Mouse (Mus musculus) midbrain, embryonic 15.5 days (tissue): ENCODE data around the gene Tia1. TPM values are rescaled to one million over a fixed set of nuclear protein-coding genes. Genes with fewer than 3 reads are reported as not detected.

Experiments used
- ATAC-seq: fragments of 200-750 bp; cut with Nextera tagmentation; replicated peaks from 2 replicates; pipeline ENCODE4 v1.8.0; 2017; ENCODE audit warnings: moderate TSS enrichment
- H3K27ac ChIP-seq: fragments of 300-500 bp; sonication (generic); 2 replicates; pipeline ENCODE4 v1.5.1; 2015; ENCODE audit warnings: mild to moderate bottlenecking, inconsistent platforms
- H3K27me3 ChIP-seq: fragments of 300-500 bp; sonication (generic); replicated peaks from 2 replicates; pipeline ENCODE4 v1.6.1; 2015; ENCODE audit warnings: inconsistent platforms
- H3K36me3 ChIP-seq: fragments of 300-500 bp; sonication (generic); replicated peaks from 2 replicates; pipeline ENCODE4 v1.6.1; 2015; ENCODE audit warnings: inconsistent platforms
- H3K4me1 ChIP-seq: fragments of 300-500 bp; sonication (generic); 2 replicates; pipeline ENCODE4 v1.6.1; 2015; ENCODE audit warnings: inconsistent platforms
- H3K4me2 ChIP-seq: fragments of 300-500 bp; sonication (generic); 2 replicates; pipeline ENCODE4 v1.6.1; 2015; ENCODE audit warnings: inconsistent platforms, mild to moderate bottlenecking, moderate library complexity
- H3K4me3 ChIP-seq: fragments of 300-500 bp; sonication (generic); 2 replicates; pipeline ENCODE4 v1.5.1; 2015; ENCODE audit warnings: mild to moderate bottlenecking, inconsistent platforms
- H3K9ac ChIP-seq: fragments of 300-500 bp; sonication (generic); 2 replicates; pipeline ENCODE4 v1.6.1; 2015; ENCODE audit warnings: mild to moderate bottlenecking, inconsistent platforms
- H3K9me3 ChIP-seq: fragments of 300-500 bp; sonication (generic); 2 replicates; pipeline ENCODE4 v1.6.1; 2016; ENCODE audit warnings: inconsistent platforms
- WGBS: fragments of 180-500 bp; shearing (Covaris S2); methylation state at CpG from one replicate; pipeline ENCODE4 v1.1.7; 2015; ENCODE audit warnings: mixed read lengths; 5-methylcytosine and 5-hydroxymethylcytosine counted together
- polyA plus RNA-seq: library from polyadenylated mRNA; unstranded; fragments of >200 nt; fragmentation: Nextera tagmentation; extraction: Ambion mirVana; gene quantifications from 2 replicates; pipeline ENCODE4 v1.2.1, GENCODE M21; 2015

Tia1 gene
- polyA plus RNA-seq, 1 experiment from 2014 or later, result 360 TPM

- no peaks in the 10 kb centered on the region for H3K27me3 ChIP-seq
- 95% methylated on average over 1 of the region's 1 CpGs for WGBS
- peaks cover 31% of the 10 kb centered on the region for H3K36me3 ChIP-seq
- no peaks in the 10 kb centered on the region for H3K9me3 ChIP-seq
- H3K4me1 ChIP-seq, result peaks cover 15% of the 10 kb centered on the region
- ATAC-seq, result no peak
- peak overlapping the region; percentile 80; the same call in 1 of the 2 replicates for H3K9ac ChIP-seq
- peak overlapping the region; percentile 70 for H3K4me2 ChIP-seq
- peak overlapping the region; percentile 95; the same call in 1 of the 2 replicates for H3K27ac ChIP-seq
- peak overlapping the region; percentile 93 for H3K4me3 ChIP-seq
Measured at GRCm38 (mm10) chr6:86439531-86439930, 35.5 kb downstream of the Tia1 start.

GRCm38 (mm10) chr6:86441571-86441970 is 37.6 kb downstream of the Tia1 start:
- no peaks in the 10 kb centered on the region for H3K9me3 ChIP-seq
- WGBS, result 95% methylated on average over 10 of the region's 10 CpGs
- H3K4me3 ChIP-seq, result no peak overlapping the region
- ATAC-seq, result no peak
- H3K36me3 ChIP-seq, result peaks cover 26% of the 10 kb centered on the region
- H3K4me2 ChIP-seq, result no peak overlapping the region
- H3K9ac ChIP-seq, result no peak overlapping the region
- no peaks in the 10 kb centered on the region for H3K27me3 ChIP-seq
- H3K27ac ChIP-seq, result no peak overlapping the region
- peaks cover 15% of the 10 kb centered on the region for H3K4me1 ChIP-seq

DNA sequence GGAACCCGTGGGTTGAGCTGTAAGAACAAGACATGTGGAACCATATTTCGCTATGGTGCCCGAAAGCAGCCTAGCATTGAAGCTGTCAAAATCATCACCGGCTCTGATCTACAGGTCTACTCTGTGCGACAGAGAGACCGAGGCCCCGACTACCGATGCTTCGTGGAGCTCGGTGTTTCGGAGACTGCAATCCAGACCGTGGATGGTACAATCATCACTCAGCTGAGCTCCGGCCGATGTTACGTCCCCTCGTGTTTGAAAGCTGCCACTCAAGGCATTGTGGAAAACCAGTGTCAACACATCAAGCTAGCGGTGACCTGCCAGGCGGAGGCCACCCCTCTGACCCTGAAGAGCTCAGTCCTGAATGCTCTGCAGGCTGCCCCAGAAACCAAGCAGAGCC is 41.5 kb downstream of the Tia1 start:
- Histone ChIP-seq H3K4me2 (no peak overlapping the region), H3K9me3 (no peaks in the 10 kb centered on the region), H3K36me3 (peaks cover 35% of the 10 kb centered on the region), H3K27me3 (no peaks in the 10 kb centered on the region), H3K9ac (no peak overlapping the region), H3K4me1 (no peaks in the 10 kb centered on the region), H3K27ac (no peak overlapping the region), H3K4me3 (no peak overlapping the region)
- 92% methylated on average over 18 of the region's 18 CpGs for WGBS
- no peak for ATAC-seq

DNA sequence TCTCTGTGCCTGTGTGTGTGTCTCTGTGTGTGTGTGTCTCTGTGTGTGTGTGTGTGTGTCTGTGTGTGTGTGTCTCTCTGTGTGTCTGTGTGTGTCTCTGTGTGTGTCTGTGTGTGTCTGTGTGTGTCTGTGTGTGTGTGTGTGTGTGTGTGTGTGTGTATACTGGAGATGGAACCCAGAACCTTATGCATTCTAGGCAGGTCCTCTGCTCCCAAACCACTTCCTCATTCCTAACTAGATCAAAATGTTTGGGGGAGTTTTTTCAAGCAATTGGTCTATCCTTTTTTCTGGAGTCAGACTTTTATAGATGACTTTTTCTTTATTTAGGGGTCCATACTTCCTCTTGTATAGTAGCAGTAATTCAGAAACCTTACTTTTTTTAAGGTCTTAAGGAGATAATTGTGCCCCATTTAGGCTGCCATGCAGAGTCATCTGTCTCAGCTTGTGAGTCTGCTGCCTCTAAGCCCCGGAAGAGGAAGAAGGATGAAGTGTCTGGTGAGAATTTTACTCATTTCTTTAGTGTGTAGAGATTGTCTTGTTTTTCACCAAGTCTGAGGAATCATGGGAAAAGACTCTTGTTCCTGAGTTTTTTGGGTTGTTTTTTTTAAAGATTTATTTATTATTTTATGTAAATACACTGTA is 43.0 kb downstream of the Tia1 start:
- no peak for ATAC-seq
- no peak overlapping the region for H3K4me2 ChIP-seq
- H3K27ac ChIP-seq, result no peak overlapping the region
- H3K4me1 ChIP-seq, result no peaks in the 10 kb centered on the region
- no peak overlapping the region for H3K4me3 ChIP-seq
- no peaks in the 10 kb centered on the region for H3K27me3 ChIP-seq
- H3K9me3 ChIP-seq, result no peaks in the 10 kb centered on the region
- 79% methylated on average over 1 of the region's 1 CpGs for WGBS
- peaks cover 41% of the 10 kb centered on the region for H3K36me3 ChIP-seq
- no peak overlapping the region for H3K9ac ChIP-seq

GRCm38 (mm10) chr6:86456727-86457126 is 52.7 kb downstream of the Tia1 start:
- Histone ChIP-seq H3K9ac (no peak overlapping the region), H3K27me3 (no peaks in the 10 kb centered on the region), H3K4me1 (no peaks in the 10 kb centered on the region), H3K27ac (no peak overlapping the region), H3K36me3 (peaks cover 59% of the 10 kb centered on the region), H3K4me2 (no peak overlapping the region), H3K9me3 (no peaks in the 10 kb centered on the region), H3K4me3 (no peak overlapping the region)
- WGBS, result 93% methylated on average over 3 of the region's 3 CpGs
- ATAC-seq, result no peak

- WGBS, result 98% methylated on average over 3 of the region's 3 CpGs
- Histone ChIP-seq H3K4me1 (no peaks in the 10 kb centered on the region), H3K36me3 (peaks cover 39% of the 10 kb centered on the region), H3K4me2 (no peak overlapping the region), H3K27me3 (no peaks in the 10 kb centered on the region), H3K4me3 (no peak overlapping the region), H3K9me3 (no peaks in the 10 kb centered on the region), H3K9ac (no peak overlapping the region), H3K27ac (no peak overlapping the region)
- no peak for ATAC-seq
Measured at GRCm38 (mm10) chr6:86463079-86463478, 59.1 kb downstream of the Tia1 start.

GRCm38 (mm10) chr6:86471317-86471716 is 67.3 kb downstream of the Tia1 start:
- H3K36me3 ChIP-seq, result peaks cover 7% of the 10 kb centered on the region; the same call in 1 of the 2 replicates
- peak overlapping the region; percentile 67 for H3K4me2 ChIP-seq
- H3K4me3 ChIP-seq, result peak overlapping the region; percentile 40; the same call in 1 of the 2 replicates
- no peak overlapping the region; the same call in 1 of the 2 replicates for H3K9ac ChIP-seq
- peaks cover 18% of the 10 kb centered on the region for H3K4me1 ChIP-seq
- ATAC-seq, result peak; percentile 8; the same call in 1 of the 2 replicates
- peak overlapping the region; percentile 96 for H3K27ac ChIP-seq
- 89% methylated on average over 3 of the region's 3 CpGs for WGBS
- H3K9me3 ChIP-seq, result no peaks in the 10 kb centered on the region
- no peaks in the 10 kb centered on the region for H3K27me3 ChIP-seq

DNA sequence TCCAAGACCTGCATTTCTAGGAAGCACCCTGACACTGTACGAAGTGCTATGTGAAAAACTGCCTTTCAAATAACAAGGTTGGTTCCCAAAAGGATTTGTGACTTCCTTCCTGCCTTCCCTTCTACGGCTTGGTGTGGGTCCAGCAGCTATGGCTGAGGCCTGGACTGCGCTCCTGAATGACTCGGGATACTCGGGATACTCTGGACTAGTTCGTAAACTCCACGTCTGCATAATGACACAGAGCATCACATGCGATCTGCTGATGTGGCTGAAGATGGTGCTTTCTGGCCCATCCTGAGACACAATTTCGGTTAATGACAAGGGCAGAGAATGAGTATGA is 67.7 kb downstream of the Tia1 start:
- Histone ChIP-seq H3K4me1 (peaks cover 18% of the 10 kb centered on the region), H3K27me3 (no peaks in the 10 kb centered on the region), H3K9ac (peak overlapping the region; percentile 47), H3K4me3 (peak overlapping the region; percentile 40), H3K4me2 (peak overlapping the region; percentile 67), H3K36me3 (peaks cover 7% of the 10 kb centered on the region; the same call in 1 of the 2 replicates), H3K9me3 (no peaks in the 10 kb centered on the region), H3K27ac (peak overlapping the region; percentile 96)
- WGBS, result 25% methylated on average over 9 of the region's 9 CpGs
- ATAC-seq, result peak; percentile 61

- H3K36me3 ChIP-seq, result peaks cover 7% of the 10 kb centered on the region; the same call in 1 of the 2 replicates
- no peaks in the 10 kb centered on the region for H3K27me3 ChIP-seq
- peak overlapping the region; percentile 40 for H3K4me3 ChIP-seq
- H3K4me1 ChIP-seq, result peaks cover 18% of the 10 kb centered on the region
- peak overlapping the region; percentile 67 for H3K4me2 ChIP-seq
- H3K9ac ChIP-seq, result peak overlapping the region; percentile 54
- H3K27ac ChIP-seq, result peak overlapping the region; percentile 96
- no peaks in the 10 kb centered on the region for H3K9me3 ChIP-seq
- ATAC-seq, result peak; percentile 96
- 1% methylated on average over 46 of the region's 56 CpGs for WGBS
Measured at GRCm38 (mm10) chr6:86472100-86472955, 68.3 kb downstream of the Tia1 start.

DNA sequence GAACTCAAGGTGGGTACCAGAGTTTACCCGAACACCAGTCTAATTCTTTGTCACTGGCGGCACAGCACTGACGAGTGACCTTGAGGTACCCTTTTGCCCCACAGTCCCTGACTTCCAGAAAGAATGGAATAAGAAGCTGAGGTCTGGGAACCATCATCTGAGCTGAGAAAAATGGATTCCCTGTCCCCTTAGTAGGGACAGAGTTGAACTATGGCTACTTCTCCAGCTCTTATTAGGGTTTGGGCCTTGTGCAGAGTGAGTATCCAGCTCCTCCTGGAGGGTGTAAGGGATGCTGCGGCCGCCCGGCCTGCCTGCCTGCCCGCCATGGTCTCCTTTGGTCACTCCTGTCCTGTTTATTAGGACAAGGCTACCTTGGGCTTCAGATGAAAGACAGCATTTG is 69.1 kb downstream of the Tia1 start:
- H3K4me2 ChIP-seq, result peak overlapping the region; percentile 67
- no peaks in the 10 kb centered on the region for H3K27me3 ChIP-seq
- H3K4me3 ChIP-seq, result peak overlapping the region; percentile 40
- H3K4me1 ChIP-seq, result peaks cover 18% of the 10 kb centered on the region
- H3K27ac ChIP-seq, result peak overlapping the region; percentile 96
- H3K9me3 ChIP-seq, result no peaks in the 10 kb centered on the region
- 64% methylated on average over 7 of the region's 7 CpGs for WGBS
- peak overlapping the region; percentile 54 for H3K9ac ChIP-seq
- peak; percentile 13; the same call in 1 of the 2 replicates for ATAC-seq
- H3K36me3 ChIP-seq, result peaks cover 6% of the 10 kb centered on the region; the same call in 1 of the 2 replicates

DNA sequence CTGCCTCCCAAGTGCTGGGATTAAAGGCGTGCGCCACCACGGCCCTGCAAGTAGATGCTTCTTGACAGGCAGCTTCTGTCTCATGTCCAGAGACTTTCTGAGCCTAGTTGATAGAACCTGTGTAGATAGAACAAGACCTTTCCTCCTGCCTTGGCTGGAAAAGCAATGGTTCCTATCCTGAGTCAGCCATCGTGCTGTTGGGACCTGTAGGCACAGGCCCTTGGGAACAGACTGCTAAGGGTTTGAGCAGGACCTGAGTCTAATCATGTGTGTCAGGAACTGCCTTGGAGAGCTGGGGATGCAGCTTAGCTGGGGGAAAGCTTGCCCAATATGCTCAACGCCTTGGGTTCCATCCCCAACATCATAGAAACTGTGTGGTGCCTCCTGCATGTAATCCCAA is 70.1 kb downstream of the Tia1 start:
- no peaks in the 10 kb centered on the region for H3K27me3 ChIP-seq
- H3K36me3 ChIP-seq, result peaks cover 3% of the 10 kb centered on the region; the same call in 1 of the 2 replicates
- WGBS, result 94% methylated on average over 5 of the region's 5 CpGs
- H3K4me1 ChIP-seq, result peaks cover 18% of the 10 kb centered on the region
- no peaks in the 10 kb centered on the region for H3K9me3 ChIP-seq
- no peak for ATAC-seq
- no peak overlapping the region for H3K4me3 ChIP-seq
- no peak overlapping the region for H3K9ac ChIP-seq
- H3K4me2 ChIP-seq, result no peak overlapping the region
- H3K27ac ChIP-seq, result no peak overlapping the region

- no peak overlapping the region for H3K4me3 ChIP-seq
- H3K9me3 ChIP-seq, result no peaks in the 10 kb centered on the region
- no peak overlapping the region for H3K9ac ChIP-seq
- no peaks in the 10 kb centered on the region for H3K27me3 ChIP-seq
- H3K36me3 ChIP-seq, result no peaks in the 10 kb centered on the region
- H3K4me1 ChIP-seq, result peaks cover 18% of the 10 kb centered on the region
- H3K27ac ChIP-seq, result no peak overlapping the region
- H3K4me2 ChIP-seq, result no peak overlapping the region
- no peak for ATAC-seq
Measured at GRCm38 (mm10) chr6:86474646-86475181, 70.7 kb downstream of the Tia1 start.
